Mouse (Mus musculus) stomach, embryonic 16.5 days (tissue): Measurements from ENCODE around the gene Wipf1. TPM values are rescaled to one million over a fixed set of nuclear protein-coding genes. Genes with fewer than 3 reads are reported as not detected.

Experiments used
- ATAC-seq: fragments of 200-750 bp; cut with Nextera tagmentation; 2 replicates; pipeline ENCODE4 v1.8.0; 2017; ENCODE audit warnings: moderate number of reproducible peaks, moderate TSS enrichment; ENCODE audit not compliant: insufficient read depth, low FRiP score
- H3K27ac ChIP-seq: fragments of 300-500 bp; sonication (generic); 2 replicates; pipeline ENCODE4 v1.5.1; 2014; ENCODE audit warnings: low read length
- H3K27me3 ChIP-seq: fragments of 300-500 bp; sonication (generic); 2 replicates; pipeline ENCODE4 v1.6.1; 2014; ENCODE audit warnings: low read length, control low read depth, mixed read lengths; ENCODE audit not compliant: control insufficient read depth, insufficient read depth
- H3K36me3 ChIP-seq: fragments of 300-500 bp; sonication (generic); 2 replicates; pipeline ENCODE4 v1.6.1; 2014; ENCODE audit warnings: low read length; ENCODE audit not compliant: control insufficient read depth, insufficient read depth
- H3K4me1 ChIP-seq: fragments of 300-500 bp; sonication (generic); 2 replicates; pipeline ENCODE4 v1.6.1; 2014; ENCODE audit warnings: low read length, control low read depth, mixed read lengths; ENCODE audit not compliant: control insufficient read depth, insufficient read depth
- H3K4me2 ChIP-seq: fragments of 300-500 bp; sonication (generic); 2 replicates; pipeline ENCODE4 v1.6.1; 2014; ENCODE audit warnings: low read depth, low read length, mixed read lengths
- H3K4me3 ChIP-seq: fragments of 300-500 bp; sonication (generic); replicated peaks from 2 replicates; pipeline ENCODE4 v1.5.1; 2014; ENCODE audit warnings: mild to moderate bottlenecking, low read length
- H3K9ac ChIP-seq: fragments of 300-500 bp; sonication (generic); 2 replicates; pipeline ENCODE4 v1.6.1; 2014; ENCODE audit warnings: low read length
- H3K9me3 ChIP-seq: fragments of 300-500 bp; sonication (generic); replicated peaks from 2 replicates; pipeline ENCODE4 v1.6.1; 2016; ENCODE audit warnings: low read length, control low read depth; ENCODE audit not compliant: control insufficient read depth
- WGBS: fragments of 180-500 bp; shearing (Covaris S2); extraction: QIAGEN DNeasy Blood & Tissue Kit; methylation state at CpG from one replicate; pipeline ENCODE4 v1.1.7; 2014; 5-methylcytosine and 5-hydroxymethylcytosine counted together
- polyA plus RNA-seq: library from polyadenylated mRNA; unstranded; fragments of >200 nt; fragmentation: Nextera tagmentation; extraction: Ambion mirVana; gene quantifications from 2 replicates; pipeline ENCODE4 v1.2.1, GENCODE M21; 2015

Gene Wipf1
- polyA plus RNA-seq, 1 experiment from 2014 or later = 7.0 TPM

DNA sequence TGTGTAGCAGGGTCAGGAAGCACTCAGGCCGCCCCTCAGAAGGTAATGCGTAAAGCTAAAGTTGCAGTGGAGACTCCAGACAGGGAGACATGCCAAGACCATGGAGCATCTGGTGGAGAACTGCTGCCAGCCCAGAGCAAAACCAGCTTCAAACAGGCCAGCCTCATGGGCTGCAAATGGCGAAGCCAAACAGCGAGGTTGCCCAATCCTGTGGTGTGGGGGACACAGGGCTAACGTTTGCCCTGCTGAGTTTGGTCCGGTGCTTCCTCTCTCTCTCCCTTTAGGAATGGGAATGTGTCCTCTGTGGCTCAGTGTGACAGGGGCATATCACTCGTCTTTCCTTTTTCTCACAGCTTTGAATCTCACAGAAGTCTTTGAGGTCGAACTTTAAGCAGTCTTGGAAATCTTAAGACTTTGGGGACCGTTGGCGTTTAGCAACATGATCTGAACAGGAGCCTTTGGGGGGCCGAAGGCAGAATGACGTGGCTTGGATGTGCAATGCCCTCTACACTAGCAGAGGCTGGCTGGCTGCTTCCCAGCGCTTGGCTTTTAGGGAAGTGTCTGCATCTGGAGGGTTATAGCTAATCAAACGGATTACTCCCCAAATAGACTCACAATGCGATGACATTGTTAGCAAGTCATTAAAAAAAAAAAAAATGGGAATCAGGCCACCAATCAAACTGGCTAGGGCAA lies 6.7 kb upstream of the Wipf1 start:
- H3K4me2 ChIP-seq = no peak overlapping the region
- H3K27ac ChIP-seq = no peak overlapping the region
- no peaks in the 10 kb centered on the region for H3K36me3 ChIP-seq
- WGBS = 76% methylated on average over 15 of the region's 15 CpGs
- no peak overlapping the region for H3K4me3 ChIP-seq
- H3K9me3 ChIP-seq = no peaks in the 10 kb centered on the region
- H3K9ac ChIP-seq = no peak overlapping the region
- ATAC-seq = no peak
- H3K4me1 ChIP-seq = peaks cover 6% of the 10 kb centered on the region; the same call in 1 of the 2 replicates
- H3K27me3 ChIP-seq = no peaks in the 10 kb centered on the region

DNA sequence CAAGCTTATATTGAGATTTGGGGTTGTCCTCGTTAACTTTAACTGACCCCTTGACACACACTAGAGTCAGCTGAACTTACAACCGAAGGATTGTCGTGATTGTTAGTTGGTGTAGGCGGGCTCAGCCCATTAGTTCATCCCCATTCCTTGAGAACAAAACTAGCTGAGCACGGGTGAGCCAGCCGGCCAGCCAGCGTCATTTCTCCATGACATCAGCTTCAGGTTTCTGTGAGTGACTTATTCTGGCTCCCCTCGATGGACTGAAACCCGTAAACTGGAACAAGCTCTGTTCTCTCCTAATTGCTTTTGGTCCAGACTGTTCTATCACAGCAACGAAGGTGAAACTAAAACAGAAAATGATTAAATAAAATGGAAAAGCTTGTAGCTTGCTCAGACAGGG lies 5.2 kb upstream of the Wipf1 start:
- no peaks in the 10 kb centered on the region for H3K27me3 ChIP-seq
- H3K4me1 ChIP-seq = no peaks in the 10 kb centered on the region
- no peaks in the 10 kb centered on the region for H3K9me3 ChIP-seq
- H3K36me3 ChIP-seq = no peaks in the 10 kb centered on the region
- H3K27ac ChIP-seq = no peak overlapping the region
- H3K4me3 ChIP-seq = no peak overlapping the region
- WGBS = 83% methylated on average over 10 of the region's 10 CpGs
- H3K9ac ChIP-seq = no peak overlapping the region
- ATAC-seq = no peak
- H3K4me2 ChIP-seq = no peak overlapping the region

DNA sequence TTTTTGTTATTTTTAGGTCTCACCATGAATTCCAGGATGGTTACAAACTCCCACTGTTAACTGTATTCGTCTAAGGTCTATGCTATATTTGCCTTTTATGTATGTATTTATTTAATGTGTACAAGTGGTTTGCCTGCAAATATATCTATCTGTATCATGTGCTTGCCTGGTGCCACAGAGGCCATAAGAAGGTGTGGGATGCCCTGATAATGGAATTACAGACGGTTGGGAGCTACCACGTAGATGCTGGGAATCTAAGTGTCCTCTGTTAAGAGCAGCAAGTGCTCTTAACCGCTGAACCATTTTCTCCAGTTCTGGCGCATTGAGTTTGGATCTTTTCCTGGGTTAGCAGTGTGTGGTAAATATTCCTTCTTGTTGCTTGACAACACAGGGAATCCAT lies 953 bp upstream of the Wipf1 start:
- Histone ChIP-seq H3K4me3 (no peak overlapping the region), H3K27ac (no peak overlapping the region), H3K4me1 (0 out of 2 replicates have a peak, but pooled peaks cover 5% of the 10 kb centered on the region), H3K27me3 (no peaks in the 10 kb centered on the region), H3K4me2 (no peak overlapping the region), H3K9ac (no peak overlapping the region), H3K36me3 (no peaks in the 10 kb centered on the region), H3K9me3 (no peaks in the 10 kb centered on the region)
- 71% methylated on average over 5 of the region's 5 CpGs for WGBS
- no peak for ATAC-seq

DNA sequence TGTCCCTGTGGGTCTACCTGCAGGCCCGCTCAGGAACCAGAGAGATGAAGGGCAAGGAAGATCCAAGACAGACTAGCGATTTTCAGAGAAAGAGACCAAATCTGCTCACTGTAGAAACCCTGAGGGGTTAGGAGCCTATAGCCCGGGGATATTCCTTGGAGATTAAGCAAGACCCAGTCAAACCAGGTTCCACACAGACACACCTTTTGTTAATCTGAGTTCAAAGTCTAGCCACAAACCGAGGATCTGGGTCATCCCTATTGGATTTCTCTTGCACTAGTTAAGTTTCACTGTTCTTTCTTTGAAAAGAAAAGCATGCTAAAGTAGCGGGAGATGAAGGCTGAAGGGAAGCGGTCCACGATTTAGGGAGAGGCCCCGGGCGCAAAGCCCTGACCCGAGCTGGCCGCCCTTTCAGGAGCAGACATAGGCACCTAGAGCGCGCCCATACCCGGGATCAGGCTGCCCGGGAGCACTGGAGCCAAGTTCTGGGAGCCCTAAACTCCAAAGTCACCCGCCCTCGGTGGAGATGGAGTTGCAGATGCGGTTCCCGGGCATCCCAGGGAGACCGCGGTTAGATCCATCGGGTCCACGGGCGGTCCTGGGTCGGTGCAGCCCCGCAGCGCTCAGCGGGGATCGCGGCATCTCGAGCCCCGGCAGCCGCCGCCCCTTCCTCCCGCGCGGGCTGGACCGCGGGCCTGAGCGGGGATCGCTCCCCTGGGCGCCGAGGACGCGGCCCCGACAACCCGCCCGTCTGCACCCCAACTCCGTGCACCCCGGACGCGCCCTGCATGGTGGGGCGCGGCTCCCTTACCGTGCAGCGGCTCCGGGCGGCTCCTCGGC lies 798 bp downstream of the Wipf1 start:
- peak overlapping the region; percentile 95 for H3K9ac ChIP-seq
- peak overlapping the region; percentile 79 for H3K27ac ChIP-seq
- ATAC-seq = peak; percentile 38
- peak overlapping the region; percentile 84 for H3K4me2 ChIP-seq
- H3K27me3 ChIP-seq = no peaks in the 10 kb centered on the region
- no peaks in the 10 kb centered on the region for H3K9me3 ChIP-seq
- 2% methylated on average over 55 of the region's 59 CpGs for WGBS
- H3K4me1 ChIP-seq = 0 out of 2 replicates have a peak, but pooled peaks cover 5% of the 10 kb centered on the region
- H3K36me3 ChIP-seq = no peaks in the 10 kb centered on the region
- H3K4me3 ChIP-seq = peak overlapping the region; percentile 82

GRCm38 (mm10) chr2:73527956-73528355 lies 1.6 kb downstream of the Wipf1 start:
- Histone ChIP-seq H3K9ac (no peak overlapping the region), H3K9me3 (no peaks in the 10 kb centered on the region), H3K27me3 (no peaks in the 10 kb centered on the region), H3K36me3 (no peaks in the 10 kb centered on the region), H3K4me1 (0 out of 2 replicates have a peak, but pooled peaks cover 5% of the 10 kb centered on the region), H3K27ac (no peak overlapping the region), H3K4me3 (peak overlapping the region; percentile 82), H3K4me2 (peak overlapping the region; percentile 84)
- WGBS = 66% methylated on average over 11 of the region's 11 CpGs
- ATAC-seq = no peak

DNA sequence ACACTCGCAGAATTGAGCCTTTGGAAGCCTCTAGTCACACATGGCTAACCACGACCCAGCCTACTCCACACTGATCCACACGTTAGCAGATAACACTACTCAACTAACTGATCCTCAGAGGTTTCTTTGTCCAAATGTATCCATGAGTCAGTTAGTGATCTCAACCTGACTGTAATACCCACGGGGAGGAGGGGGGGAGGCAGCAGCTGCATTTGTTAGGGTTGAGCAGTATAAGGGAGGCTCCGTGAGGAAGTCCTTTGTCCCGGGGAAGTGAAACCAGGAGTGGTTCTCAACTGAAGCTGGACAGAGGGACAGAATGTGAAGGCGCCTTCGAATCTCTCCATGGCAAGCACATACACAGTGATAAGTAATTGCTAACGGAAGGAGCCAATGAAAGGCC lies 2.8 kb downstream of the Wipf1 start:
- H3K36me3 ChIP-seq = no peaks in the 10 kb centered on the region
- H3K27ac ChIP-seq = 0 out of 2 replicates have a peak overlapping the region, but pooled peaks have one; percentile 15
- H3K9me3 ChIP-seq = no peaks in the 10 kb centered on the region
- H3K4me2 ChIP-seq = peak overlapping the region; percentile 4; the same call in 1 of the 2 replicates
- no peak overlapping the region for H3K4me3 ChIP-seq
- peaks cover 11% of the 10 kb centered on the region; the same call in 1 of the 2 replicates for H3K4me1 ChIP-seq
- H3K9ac ChIP-seq = no peak overlapping the region
- ATAC-seq = no peak
- no peaks in the 10 kb centered on the region for H3K27me3 ChIP-seq
- WGBS = 61% methylated on average over 9 of the region's 9 CpGs

- H3K36me3 ChIP-seq = no peaks in the 10 kb centered on the region
- H3K27me3 ChIP-seq = no peaks in the 10 kb centered on the region
- peak overlapping the region; percentile 66 for H3K27ac ChIP-seq
- ATAC-seq = no peak
- 57% methylated on average over 8 of the region's 8 CpGs for WGBS
- no peaks in the 10 kb centered on the region for H3K9me3 ChIP-seq
- no peak overlapping the region for H3K4me2 ChIP-seq
- no peak overlapping the region for H3K4me3 ChIP-seq
- H3K4me1 ChIP-seq = peaks cover 12% of the 10 kb centered on the region; the same call in 1 of the 2 replicates
- H3K9ac ChIP-seq = peak overlapping the region; percentile 44; the same call in 1 of the 2 replicates
These were observed 6.6 kb downstream of the Wipf1 start for GRCm38 (mm10) chr2:73522891-73523290.

GRCm38 (mm10) chr2:73522336-73522735 lies 7.2 kb downstream of the Wipf1 start:
- H3K27ac ChIP-seq = no peak overlapping the region
- 66% methylated on average over 6 of the region's 6 CpGs for WGBS
- no peak overlapping the region for H3K4me3 ChIP-seq
- ATAC-seq = no peak
- no peaks in the 10 kb centered on the region for H3K36me3 ChIP-seq
- H3K27me3 ChIP-seq = no peaks in the 10 kb centered on the region
- no peak overlapping the region for H3K4me2 ChIP-seq
- no peaks in the 10 kb centered on the region for H3K9me3 ChIP-seq
- H3K9ac ChIP-seq = no peak overlapping the region
- peaks cover 12% of the 10 kb centered on the region; the same call in 1 of the 2 replicates for H3K4me1 ChIP-seq

DNA sequence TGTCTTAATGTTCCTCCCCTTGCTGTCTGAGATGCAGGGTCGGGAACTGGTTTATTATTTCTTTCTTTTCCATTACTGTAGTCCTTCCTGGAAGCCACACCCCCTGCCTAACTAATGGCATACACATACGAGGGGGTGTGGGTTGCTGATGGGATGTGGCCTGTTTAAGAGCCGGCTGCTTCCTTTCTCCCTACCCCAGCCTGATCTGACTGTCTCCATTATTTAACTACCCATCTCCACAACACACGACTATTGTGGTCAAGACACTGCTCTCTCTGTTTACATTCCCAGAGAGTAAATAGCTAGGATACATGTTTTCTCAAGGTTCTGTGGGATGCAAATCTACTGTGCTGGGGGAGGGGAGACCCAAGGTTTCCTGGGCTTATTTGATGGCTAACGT lies 7.8 kb downstream of the Wipf1 start:
- H3K36me3 ChIP-seq = no peaks in the 10 kb centered on the region
- H3K4me2 ChIP-seq = no peak overlapping the region
- H3K4me3 ChIP-seq = no peak overlapping the region
- peaks cover 8% of the 10 kb centered on the region; the same call in 1 of the 2 replicates for H3K4me1 ChIP-seq
- no peaks in the 10 kb centered on the region for H3K27me3 ChIP-seq
- H3K9me3 ChIP-seq = no peaks in the 10 kb centered on the region
- ATAC-seq = peak; percentile 60; the same call in 1 of the 2 replicates
- no peak overlapping the region for H3K9ac ChIP-seq
- 16% methylated on average over 5 of the region's 5 CpGs for WGBS
- no peak overlapping the region for H3K27ac ChIP-seq
